Mouse (Mus musculus) myocyte (in vitro differentiated cells): ENCODE measurements around the gene Bcl9l.

Experiments used
- CEBPB ChIP-seq: IDR thresholded peaks from 2 replicates; pipeline ENCODE4 v1.6.1; 2011; ENCODE audit warnings: mild to moderate bottlenecking, moderate library complexity; ENCODE audit not compliant: poor library complexity, insufficient read depth, severe bottlenecking
- E2F4 ChIP-seq: IDR thresholded peaks from one replicate; pipeline ENCODE4 v1.6.1; 2011; ENCODE audit warnings: mild to moderate bottlenecking, control low read depth, moderate library complexity; ENCODE audit not compliant: insufficient read depth
- MAX ChIP-seq: IDR thresholded peaks from one replicate; pipeline ENCODE4 v1.6.1; 2011; ENCODE audit warnings: low read depth, mild to moderate bottlenecking, control low read depth
- MYOD1 ChIP-seq, 3 experiments: IDR thresholded peaks; one replicate each; pipeline ENCODE4 v1.6.1; 2011; ENCODE audit warnings: control low read depth in 2 of 3, low read depth in 2 of 3, mild to moderate bottlenecking in 2 of 3, moderate library complexity in 1 of 3; ENCODE audit not compliant: insufficient read length in 2 of 3, control insufficient read depth in 1 of 3
- MYOG ChIP-seq, 3 experiments: IDR thresholded peaks; one replicate each; pipeline ENCODE4 v1.6.1; 2011; ENCODE audit warnings: control low read depth in 2 of 3, low read depth in 2 of 3, mild to moderate bottlenecking in 2 of 3; ENCODE audit not compliant: insufficient read length in 2 of 3, control insufficient read depth in 1 of 3, insufficient read depth in 1 of 3
- POLR2A ChIP-seq: IDR thresholded peaks from one replicate; pipeline ENCODE4 v1.6.1; 2011; ENCODE audit warnings: low read depth, mild to moderate bottlenecking, control low read depth, moderate library complexity; ENCODE audit not compliant: insufficient read length
- POLR2AphosphoS2 ChIP-seq: IDR thresholded peaks from one replicate; pipeline ENCODE4 v1.6.1; 2011; ENCODE audit warnings: low read depth, control low read depth; ENCODE audit not compliant: insufficient read length
- REST ChIP-seq: IDR thresholded peaks from one replicate; pipeline ENCODE4 v1.6.1; 2011; ENCODE audit warnings: mild to moderate bottlenecking, control low read depth, moderate library complexity; ENCODE audit not compliant: insufficient read depth, insufficient read length
- TCF12 ChIP-seq: IDR thresholded peaks from one replicate; pipeline ENCODE4 v1.6.1; 2011; ENCODE audit warnings: mild to moderate bottlenecking, control low read depth; ENCODE audit not compliant: poor library complexity, insufficient read depth, severe bottlenecking
- TCF3 ChIP-seq: IDR thresholded peaks from one replicate; pipeline ENCODE4 v1.6.1; 2011; ENCODE audit warnings: low read depth, control low read depth; ENCODE audit not compliant: insufficient read length
- USF1 ChIP-seq: IDR thresholded peaks from one replicate; pipeline ENCODE4 v1.6.1; 2011; ENCODE audit warnings: low read depth, mild to moderate bottlenecking, control low read depth, moderate library complexity

DNA sequence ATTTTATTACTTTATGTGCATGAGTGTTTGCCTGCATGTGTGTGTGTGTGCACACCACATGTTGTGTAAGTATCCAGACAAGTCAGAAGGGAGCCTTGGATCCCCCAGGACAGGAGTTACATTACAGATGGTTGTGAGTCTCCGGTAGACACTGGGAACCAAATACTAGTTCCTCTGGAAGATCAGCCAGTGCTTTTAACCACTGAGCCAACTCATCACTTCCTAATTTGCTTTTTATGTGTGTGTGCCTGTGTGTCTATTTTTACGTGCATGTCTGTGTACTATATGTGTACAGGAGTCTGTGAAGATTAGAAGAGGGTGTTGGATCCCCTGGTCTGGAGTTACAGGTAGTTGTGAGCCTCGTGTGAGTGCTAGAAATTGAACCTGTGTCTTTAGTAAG is 58.1 kb downstream of the Bcl9l start:
- TF ChIP-seq MYOG (IDR thresholded peaks at IDR 0.05; ENCODE audit: control insufficient read depth in 1 of 3, insufficient read depth in 1 of 3, insufficient read length in 2 of 3, low read depth in 2 of 3) (no peak), POLR2A (no peak), MAX (no peak), USF1 (no peak), TCF3 (no peak), E2F4 (no peak), REST (no peak), CEBPB (no peak), POLR2AphosphoS2 (no peak), TCF12 (no peak), MYOD1 (IDR thresholded peaks at IDR 0.05; ENCODE audit: control insufficient read depth in 1 of 3, insufficient read length in 2 of 3, low read depth in 2 of 3) (no peak)
